Mouse (Mus musculus): ENCODE measurements around the gene Arrdc5. TPM values are rescaled to one million over a fixed set of nuclear protein-coding genes. Genes with fewer than 3 reads are reported as not detected.
"Not testable (repeated sequence)": the region's sequence is repeated elsewhere in the genome, so short reads cannot be mapped to it uniquely, and the experiment has no call there.

The Arrdc5 gene
- polyA plus RNA-seq, 1 experiment from 2014 or later = not detected

- Histone ChIP-seq H3K9ac (ENCODE audit: low read depth, low read length) (no peak overlapping the region), H3K4me1 (ENCODE audit: control insufficient read depth, insufficient read depth, low read length) (peaks cover 17% of the 10 kb centered on the region), H3K27me3 (ENCODE audit: control insufficient read depth, insufficient read depth, low read depth, low read length) (no peaks in the 10 kb centered on the region), H3K4me3 (ENCODE audit: low read depth, low read length) (no peak overlapping the region), H3K36me3 (ENCODE audit: control insufficient read depth, insufficient read depth, low read length) (peaks cover 12% of the 10 kb centered on the region; the same call in 1 of the 2 replicates), H3K9me3 (replicated peaks; ENCODE audit: control insufficient read depth, low read length, poor library complexity, severe bottlenecking) (no peaks in the 10 kb centered on the region), H3K27ac (ENCODE audit: low read length) (no peak overlapping the region), H3K4me2 (ENCODE audit: low read length) (no peak overlapping the region)
- WGBS = 67% methylated on average over 3 of the region's 3 CpGs
- ATAC-seq = no peak
Measured at GRCm38 (mm10) chr17:56266271-56266670, 33.8 kb downstream of the Arrdc5 start.

DNA sequence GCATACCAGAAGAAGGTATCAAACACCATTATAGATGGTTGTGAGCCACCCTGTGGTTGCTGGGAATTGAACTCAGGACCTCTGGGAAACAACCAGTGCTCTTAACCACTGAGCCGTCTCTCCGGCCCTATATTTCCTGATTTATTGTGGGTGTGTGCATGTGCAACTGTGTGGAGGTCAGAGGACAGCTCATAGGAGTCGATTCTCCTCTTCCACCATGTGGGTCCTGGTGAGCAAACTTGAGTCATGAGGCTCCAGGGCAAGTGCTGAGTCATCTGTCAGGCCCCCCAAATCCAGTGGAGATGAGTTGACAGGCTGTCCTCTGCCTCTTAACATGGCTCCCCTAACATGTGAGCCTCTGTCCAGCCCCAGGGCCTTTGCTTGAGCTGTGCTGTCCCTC, 34.2 kb downstream of the Arrdc5 start:
- Histone ChIP-seq H3K4me3 (ENCODE audit: low read depth, low read length) (no peak overlapping the region), H3K27ac (ENCODE audit: low read length) (no peak overlapping the region), H3K36me3 (ENCODE audit: control insufficient read depth, insufficient read depth, low read length) (peaks cover 12% of the 10 kb centered on the region; the same call in 1 of the 2 replicates), H3K9ac (ENCODE audit: low read depth, low read length) (no peak overlapping the region), H3K4me2 (ENCODE audit: low read length) (no peak overlapping the region), H3K9me3 (replicated peaks; ENCODE audit: control insufficient read depth, low read length, poor library complexity, severe bottlenecking) (no peaks in the 10 kb centered on the region), H3K27me3 (ENCODE audit: control insufficient read depth, insufficient read depth, low read depth, low read length) (no peaks in the 10 kb centered on the region), H3K4me1 (ENCODE audit: control insufficient read depth, insufficient read depth, low read length) (peaks cover 21% of the 10 kb centered on the region)
- ATAC-seq = no peak
- WGBS = 94% methylated on average over 3 of the region's 3 CpGs

DNA sequence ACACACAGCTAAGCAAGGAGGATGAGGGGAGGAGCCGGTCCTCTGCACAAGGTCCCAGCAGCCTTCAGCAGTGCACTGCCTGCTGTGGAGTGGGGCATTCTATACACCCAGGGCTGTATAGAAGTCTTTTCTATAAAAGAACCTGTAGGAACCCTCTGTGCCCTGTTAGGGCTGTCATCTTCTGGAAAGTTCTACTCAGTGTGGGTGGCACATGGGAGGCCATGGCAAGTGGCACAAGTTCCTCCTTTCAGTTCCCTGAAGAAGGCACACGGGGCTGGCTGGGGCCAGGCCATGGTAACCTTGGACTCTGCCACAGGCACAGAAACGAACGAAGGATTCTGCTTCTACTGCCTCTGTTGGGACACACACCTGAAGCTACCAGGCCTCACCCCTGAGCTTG, 35.1 kb downstream of the Arrdc5 start:
- no peak overlapping the region for H3K9ac ChIP-seq (ENCODE audit: low read depth, low read length)

GRCm38 (mm10) chr17:56264020-56264419, 36.1 kb downstream of the Arrdc5 start:
- no peaks in the 10 kb centered on the region for H3K9me3 ChIP-seq (replicated peaks; ENCODE audit: control insufficient read depth, low read length, poor library complexity, severe bottlenecking)
- peak; percentile 72 for ATAC-seq
- H3K27ac ChIP-seq (ENCODE audit: low read length) = no peak overlapping the region
- H3K4me1 ChIP-seq (ENCODE audit: control insufficient read depth, insufficient read depth, low read length) = peaks cover 36% of the 10 kb centered on the region
- no peak overlapping the region for H3K4me2 ChIP-seq (ENCODE audit: low read length)
- H3K36me3 ChIP-seq (ENCODE audit: control insufficient read depth, insufficient read depth, low read length) = peaks cover 17% of the 10 kb centered on the region
- no peak overlapping the region for H3K9ac ChIP-seq (ENCODE audit: low read depth, low read length)
- 21% methylated on average over 8 of the region's 8 CpGs for WGBS
- no peak overlapping the region for H3K4me3 ChIP-seq (ENCODE audit: low read depth, low read length)
- H3K27me3 ChIP-seq (ENCODE audit: control insufficient read depth, insufficient read depth, low read depth, low read length) = no peaks in the 10 kb centered on the region

More for the DNA sequence above, 35.1 kb downstream of the Arrdc5 start:
- Histone ChIP-seq H3K4me2 (ENCODE audit: low read length) (no peak overlapping the region), H3K4me3 (ENCODE audit: low read depth, low read length) (no peak overlapping the region), H3K9me3 (replicated peaks; ENCODE audit: control insufficient read depth, low read length, poor library complexity, severe bottlenecking) (no peaks in the 10 kb centered on the region), H3K27ac (ENCODE audit: low read length) (no peak overlapping the region), H3K4me1 (ENCODE audit: control insufficient read depth, insufficient read depth, low read length) (peaks cover 30% of the 10 kb centered on the region), H3K27me3 (ENCODE audit: control insufficient read depth, insufficient read depth, low read depth, low read length) (no peaks in the 10 kb centered on the region), H3K36me3 (ENCODE audit: control insufficient read depth, insufficient read depth, low read length) (peaks cover 17% of the 10 kb centered on the region)
- 94% methylated on average over 4 of the region's 4 CpGs for WGBS
- no peak for ATAC-seq

- peaks cover 17% of the 10 kb centered on the region for H3K36me3 ChIP-seq (ENCODE audit: control insufficient read depth, insufficient read depth, low read length)
- H3K27me3 ChIP-seq (ENCODE audit: control insufficient read depth, insufficient read depth, low read depth, low read length) = no peaks in the 10 kb centered on the region
- no peak overlapping the region for H3K9ac ChIP-seq (ENCODE audit: low read depth, low read length)
- no peak overlapping the region for H3K4me3 ChIP-seq (ENCODE audit: low read depth, low read length)
- H3K27ac ChIP-seq (ENCODE audit: low read length) = no peak overlapping the region
- ATAC-seq = no peak
- peaks cover 46% of the 10 kb centered on the region for H3K4me1 ChIP-seq (ENCODE audit: control insufficient read depth, insufficient read depth, low read length)
- H3K9me3 ChIP-seq (replicated peaks; ENCODE audit: control insufficient read depth, low read length, poor library complexity, severe bottlenecking) = no peaks in the 10 kb centered on the region
- no peak overlapping the region for H3K4me2 ChIP-seq (ENCODE audit: low read length)
- WGBS = 89% methylated on average over 3 of the region's 3 CpGs
Measured at GRCm38 (mm10) chr17:56262645-56263094, 37.4 kb downstream of the Arrdc5 start.

GRCm38 (mm10) chr17:56261166-56261565, 38.9 kb downstream of the Arrdc5 start:
- H3K27ac ChIP-seq (ENCODE audit: low read length) = no peak overlapping the region
- H3K36me3 ChIP-seq (ENCODE audit: control insufficient read depth, insufficient read depth, low read length) = peaks cover 17% of the 10 kb centered on the region
- ATAC-seq = no peak
- H3K4me3 ChIP-seq (ENCODE audit: low read depth, low read length) = no peak overlapping the region
- no peaks in the 10 kb centered on the region for H3K9me3 ChIP-seq (replicated peaks; ENCODE audit: control insufficient read depth, low read length, poor library complexity, severe bottlenecking)
- H3K4me2 ChIP-seq (ENCODE audit: low read length) = no peak overlapping the region
- WGBS = 74% methylated on average over 3 of the region's 3 CpGs
- peaks cover 48% of the 10 kb centered on the region for H3K4me1 ChIP-seq (ENCODE audit: control insufficient read depth, insufficient read depth, low read length)
- H3K9ac ChIP-seq (ENCODE audit: low read depth, low read length) = 0 out of 2 replicates have a peak overlapping the region, but pooled peaks have one; percentile 30
- H3K27me3 ChIP-seq (ENCODE audit: control insufficient read depth, insufficient read depth, low read depth, low read length) = no peaks in the 10 kb centered on the region

- 93% methylated on average over 10 of the region's 10 CpGs for WGBS
Measured at GRCm38 (mm10) chr17:56259301-56260037, 40.6 kb downstream of the Arrdc5 start.

DNA sequence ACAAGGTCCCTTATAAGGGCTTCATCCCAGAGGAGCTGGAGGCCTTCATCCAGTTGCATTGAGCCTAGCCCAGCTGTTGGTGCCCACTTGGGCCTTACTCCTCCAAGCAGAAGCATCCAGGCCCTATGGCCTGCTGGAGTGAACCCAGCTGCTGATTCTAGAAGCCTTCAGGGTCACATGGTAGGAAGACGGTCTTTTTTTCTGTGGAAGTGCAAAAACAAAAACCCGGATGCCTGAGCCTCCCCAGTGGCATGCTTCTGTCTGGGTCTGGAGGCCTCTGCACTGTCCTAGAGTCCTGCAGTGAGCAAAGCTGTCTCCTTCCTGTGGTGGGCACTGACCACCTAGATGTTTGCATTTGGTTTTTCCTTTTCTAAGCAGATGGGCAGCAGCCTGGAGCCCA, 41.3 kb downstream of the Arrdc5 start:
- Histone ChIP-seq H3K36me3 (ENCODE audit: control insufficient read depth, insufficient read depth, low read length) (peaks cover 13% of the 10 kb centered on the region), H3K4me1 (ENCODE audit: control insufficient read depth, insufficient read depth, low read length) (peaks cover 52% of the 10 kb centered on the region)
- ATAC-seq; H3K9ac ChIP-seq (ENCODE audit: low read depth, low read length); H3K4me3 ChIP-seq (ENCODE audit: low read depth, low read length); H3K4me2 ChIP-seq (ENCODE audit: low read length); H3K27ac ChIP-seq (ENCODE audit: low read length); H3K27me3 ChIP-seq (ENCODE audit: control insufficient read depth, insufficient read depth, low read depth, low read length); H3K9me3 ChIP-seq (replicated peaks; ENCODE audit: control insufficient read depth, low read length, poor library complexity, severe bottlenecking): not testable (repeated sequence)
- WGBS = 79% methylated on average over 2 of the region's 2 CpGs

More at GRCm38 (mm10) chr17:56259301-56260037, 40.6 kb downstream of the Arrdc5 start:
- ATAC-seq = no peak
- Histone ChIP-seq H3K4me2 (ENCODE audit: low read length) (no peak overlapping the region), H3K4me3 (ENCODE audit: low read depth, low read length) (no peak overlapping the region), H3K9me3 (replicated peaks; ENCODE audit: control insufficient read depth, low read length, poor library complexity, severe bottlenecking) (no peaks in the 10 kb centered on the region), H3K27me3 (ENCODE audit: control insufficient read depth, insufficient read depth, low read depth, low read length) (no peaks in the 10 kb centered on the region), H3K36me3 (ENCODE audit: control insufficient read depth, insufficient read depth, low read length) (peaks cover 13% of the 10 kb centered on the region), H3K27ac (ENCODE audit: low read length) (no peak overlapping the region), H3K9ac (ENCODE audit: low read depth, low read length) (no peak overlapping the region), H3K4me1 (ENCODE audit: control insufficient read depth, insufficient read depth, low read length) (peaks cover 52% of the 10 kb centered on the region)

- Histone ChIP-seq H3K4me1 (ENCODE audit: control insufficient read depth, insufficient read depth, low read length) (peaks cover 52% of the 10 kb centered on the region), H3K36me3 (ENCODE audit: control insufficient read depth, insufficient read depth, low read length) (peaks cover 13% of the 10 kb centered on the region), H3K4me2 (ENCODE audit: low read length) (peak overlapping the region; percentile 4; the same call in 1 of the 2 replicates)
- 94% methylated on average over 19 of the region's 19 CpGs for WGBS
- H3K9me3 ChIP-seq (replicated peaks; ENCODE audit: control insufficient read depth, low read length, poor library complexity, severe bottlenecking); ATAC-seq; H3K27ac ChIP-seq (ENCODE audit: low read length); H3K9ac ChIP-seq (ENCODE audit: low read depth, low read length); H3K27me3 ChIP-seq (ENCODE audit: control insufficient read depth, insufficient read depth, low read depth, low read length); H3K4me3 ChIP-seq (ENCODE audit: low read depth, low read length): not testable (repeated sequence)
Measured at GRCm38 (mm10) chr17:56258269-56258668, 41.8 kb downstream of the Arrdc5 start.
